Mouse (Mus musculus) liver, embryonic 12.5 days (tissue): ENCODE results near the gene Otos. TPM values are rescaled to one million over a fixed set of nuclear protein-coding genes. Genes with fewer than 3 reads are reported as not detected.

ENCODE experiments used
- ATAC-seq: fragments of 200-750 bp; cut with Nextera tagmentation; 2 replicates; pipeline ENCODE4 v1.8.0; 2017; ENCODE audit warnings: moderate number of reproducible peaks, mild to moderate bottlenecking, moderate library complexity
- H3K27ac ChIP-seq: fragments of 300-500 bp; sonication (generic); 2 replicates; pipeline ENCODE4 v1.5.1; 2016; ENCODE audit warnings: mild to moderate bottlenecking
- H3K27me3 ChIP-seq: fragments of 300-500 bp; sonication (generic); replicated peaks from 2 replicates; pipeline ENCODE4 v1.6.1; 2016; ENCODE audit warnings: mild to moderate bottlenecking, moderate library complexity
- H3K36me3 ChIP-seq: fragments of 300-500 bp; sonication (generic); 2 replicates; pipeline ENCODE4 v1.6.1; 2016; ENCODE audit warnings: mild to moderate bottlenecking, moderate library complexity
- H3K4me1 ChIP-seq: fragments of 300-500 bp; sonication (generic); 2 replicates; pipeline ENCODE4 v1.6.1; 2016
- H3K4me2 ChIP-seq: fragments of 300-500 bp; sonication (generic); 2 replicates; pipeline ENCODE4 v1.6.1; 2016; ENCODE audit warnings: mild to moderate bottlenecking, moderate library complexity
- H3K4me3 ChIP-seq: fragments of 300-500 bp; sonication (generic); 2 replicates; pipeline ENCODE4 v1.5.1; 2016; ENCODE audit warnings: mild to moderate bottlenecking, moderate library complexity
- H3K9ac ChIP-seq: fragments of 300-500 bp; sonication (generic); 2 replicates; pipeline ENCODE4 v1.6.1; 2016; ENCODE audit warnings: mild to moderate bottlenecking, moderate library complexity
- H3K9me3 ChIP-seq: fragments of 300-500 bp; sonication (generic); replicated peaks from 2 replicates; pipeline ENCODE4 v1.6.1; 2016; ENCODE audit warnings: mild to moderate bottlenecking, moderate library complexity
- WGBS: fragments of 180-500 bp; shearing (Covaris S2); methylation state at CpG from one replicate; pipeline ENCODE4 v1.1.7; 2016; ENCODE audit not compliant: insufficient replicate concordance; 5-methylcytosine and 5-hydroxymethylcytosine counted together
- polyA plus RNA-seq: library from polyadenylated mRNA; unstranded; fragments of >200 nt; fragmentation: Nextera tagmentation; extraction: Ambion mirVana; gene quantifications from 2 replicates; pipeline ENCODE4 v1.2.1, GENCODE M21; 2016

The Otos gene
- polyA plus RNA-seq, 1 experiment from 2014 or later: 0.15 TPM

- Histone ChIP-seq H3K4me1 (no peaks in the 10 kb centered on the region), H3K4me2 (no peak overlapping the region), H3K9me3 (no peaks in the 10 kb centered on the region), H3K27me3 (peaks cover 4% of the 10 kb centered on the region; the same call in 1 of the 2 replicates), H3K36me3 (peaks cover 32% of the 10 kb centered on the region), H3K27ac (no peak overlapping the region), H3K4me3 (no peak overlapping the region), H3K9ac (no peak overlapping the region)
- ATAC-seq: no peak
- 71% methylated on average over 8 of the region's 8 CpGs for WGBS
Observed at GRCm38 (mm10) chr1:92633726-92634125, 14.9 kb downstream of the Otos start.

- peaks cover 24% of the 10 kb centered on the region for H3K36me3 ChIP-seq
- no peak overlapping the region for H3K4me3 ChIP-seq
- peaks cover 4% of the 10 kb centered on the region; the same call in 1 of the 2 replicates for H3K27me3 ChIP-seq
- no peak overlapping the region for H3K27ac ChIP-seq
- H3K4me2 ChIP-seq: no peak overlapping the region
- no peak for ATAC-seq
- no peaks in the 10 kb centered on the region for H3K9me3 ChIP-seq
- 47% methylated on average over 6 of the region's 6 CpGs for WGBS
- H3K9ac ChIP-seq: no peak overlapping the region
- no peaks in the 10 kb centered on the region for H3K4me1 ChIP-seq
Observed at GRCm38 (mm10) chr1:92632948-92633347, 15.7 kb downstream of the Otos start.

- WGBS: 69% methylated on average over 5 of the region's 5 CpGs
- Histone ChIP-seq H3K9me3 (no peaks in the 10 kb centered on the region), H3K9ac (no peak overlapping the region), H3K27ac (no peak overlapping the region), H3K4me2 (no peak overlapping the region), H3K4me3 (no peak overlapping the region), H3K27me3 (peaks cover 4% of the 10 kb centered on the region; the same call in 1 of the 2 replicates), H3K36me3 (peaks cover 17% of the 10 kb centered on the region), H3K4me1 (no peaks in the 10 kb centered on the region)
- ATAC-seq: no peak
Observed at GRCm38 (mm10) chr1:92632196-92632595, 16.4 kb downstream of the Otos start.

GRCm38 (mm10) chr1:92628227-92628626 is 20.4 kb downstream of the Otos start:
- Histone ChIP-seq H3K4me3 (no peak overlapping the region), H3K36me3 (no peaks in the 10 kb centered on the region), H3K9ac (no peak overlapping the region), H3K4me1 (no peaks in the 10 kb centered on the region), H3K9me3 (no peaks in the 10 kb centered on the region), H3K4me2 (no peak overlapping the region), H3K27me3 (peaks cover 4% of the 10 kb centered on the region; the same call in 1 of the 2 replicates), H3K27ac (no peak overlapping the region)
- ATAC-seq: no peak
- 48% methylated on average over 4 of the region's 4 CpGs for WGBS

- Histone ChIP-seq H3K27me3 (0 out of 2 replicates have a peak, but pooled peaks cover 6% of the 10 kb centered on the region), H3K9ac (no peak overlapping the region), H3K9me3 (no peaks in the 10 kb centered on the region), H3K4me1 (no peaks in the 10 kb centered on the region), H3K4me3 (no peak overlapping the region), H3K36me3 (no peaks in the 10 kb centered on the region), H3K27ac (no peak overlapping the region), H3K4me2 (no peak overlapping the region)
- no peak for ATAC-seq
- 42% methylated on average over 4 of the region's 4 CpGs for WGBS
Observed at GRCm38 (mm10) chr1:92618360-92618759, 30.3 kb downstream of the Otos start.

- no peak within 1 kb of the TSS for H3K9ac ChIP-seq
- no peak for ATAC-seq
- H3K27me3 ChIP-seq: 0 out of 2 replicates have a peak, but pooled peaks cover 6% of the 10 kb centered on the region
- H3K27ac ChIP-seq: no peak within 1 kb of the TSS
- H3K9me3 ChIP-seq: no peaks in the 10 kb centered on the region
- H3K4me2 ChIP-seq: no peak within 1 kb of the TSS
- H3K4me3 ChIP-seq: no peak within 1 kb of the TSS
- no peaks in the 10 kb centered on the region for H3K4me1 ChIP-seq
- no peaks in the 10 kb centered on the region for H3K36me3 ChIP-seq
- 49% methylated on average over 2 of the region's 2 CpGs for WGBS
Observed at GRCm38 (mm10) chr1:92617488-92617887, 31.2 kb downstream of the Otos start, which contains the start of gene Olfr12. Gene Olfr12 (plus strand): TSS chr1:92617788.

- no peak overlapping the region for H3K4me3 ChIP-seq
- no peak overlapping the region for H3K27ac ChIP-seq
- H3K4me1 ChIP-seq: no peaks in the 10 kb centered on the region
- peaks cover 6% of the 10 kb centered on the region; the same call in 1 of the 2 replicates for H3K27me3 ChIP-seq
- H3K9me3 ChIP-seq: no peaks in the 10 kb centered on the region
- no peaks in the 10 kb centered on the region for H3K36me3 ChIP-seq
- H3K9ac ChIP-seq: no peak overlapping the region
- no peak for ATAC-seq
- WGBS: 50% methylated on average over 1 of the region's 1 CpGs
- no peak overlapping the region for H3K4me2 ChIP-seq
Observed at GRCm38 (mm10) chr1:92616046-92616445, 32.6 kb downstream of the Otos start.

GRCm38 (mm10) chr1:92614516-92614915 is 34.1 kb downstream of the Otos start:
- ATAC-seq: no peak
- 10% methylated on average over 1 of the region's 1 CpGs for WGBS
- Histone ChIP-seq H3K9me3 (no peaks in the 10 kb centered on the region), H3K9ac (no peak overlapping the region), H3K4me1 (no peaks in the 10 kb centered on the region), H3K36me3 (no peaks in the 10 kb centered on the region), H3K4me3 (no peak overlapping the region), H3K4me2 (no peak overlapping the region), H3K27me3 (peaks cover 10% of the 10 kb centered on the region; the same call in 1 of the 2 replicates), H3K27ac (no peak overlapping the region)

GRCm38 (mm10) chr1:92613175-92613574 is 35.5 kb downstream of the Otos start:
- Histone ChIP-seq H3K27me3 (peaks cover 6% of the 10 kb centered on the region; the same call in 1 of the 2 replicates), H3K36me3 (no peaks in the 10 kb centered on the region), H3K9me3 (no peaks in the 10 kb centered on the region), H3K4me2 (no peak overlapping the region), H3K4me1 (no peaks in the 10 kb centered on the region), H3K4me3 (no peak overlapping the region), H3K9ac (no peak overlapping the region), H3K27ac (no peak overlapping the region)
- ATAC-seq: no peak
- 37% methylated on average over 4 of the region's 4 CpGs for WGBS

GRCm38 (mm10) chr1:92611008-92611407 is 37.6 kb downstream of the Otos start:
- no peaks in the 10 kb centered on the region for H3K4me1 ChIP-seq
- no peak overlapping the region for H3K9ac ChIP-seq
- 7% methylated on average over 5 of the region's 5 CpGs for WGBS
- peaks cover 6% of the 10 kb centered on the region; the same call in 1 of the 2 replicates for H3K27me3 ChIP-seq
- H3K36me3 ChIP-seq: no peaks in the 10 kb centered on the region
- H3K4me3 ChIP-seq: no peak overlapping the region
- H3K27ac ChIP-seq: no peak overlapping the region
- no peak for ATAC-seq
- H3K4me2 ChIP-seq: no peak overlapping the region
- H3K9me3 ChIP-seq: no peaks in the 10 kb centered on the region

GRCm38 (mm10) chr1:92607711-92608110 is 40.9 kb downstream of the Otos start:
- no peak for ATAC-seq
- no peak overlapping the region for H3K4me3 ChIP-seq
- no peak overlapping the region for H3K9ac ChIP-seq
- no peak overlapping the region for H3K27ac ChIP-seq
- H3K9me3 ChIP-seq: no peaks in the 10 kb centered on the region
- no peaks in the 10 kb centered on the region for H3K36me3 ChIP-seq
- H3K27me3 ChIP-seq: peaks cover 6% of the 10 kb centered on the region; the same call in 1 of the 2 replicates
- no peaks in the 10 kb centered on the region for H3K4me1 ChIP-seq
- no peak overlapping the region for H3K4me2 ChIP-seq
- WGBS: 51% methylated on average over 4 of the region's 4 CpGs

GRCm38 (mm10) chr1:92605482-92605881 is 43.2 kb downstream of the Otos start, which contains the start of gene Olfr1410:
Gene Olfr1410 (plus strand): TSS chr1:92605782.
- H3K27ac ChIP-seq: no peak within 1 kb of the TSS
- no peaks in the 10 kb centered on the region for H3K4me1 ChIP-seq
- H3K4me3 ChIP-seq: no peak within 1 kb of the TSS
- no peak for ATAC-seq
- no peak within 1 kb of the TSS for H3K9ac ChIP-seq
- H3K27me3 ChIP-seq: peaks cover 4% of the 10 kb centered on the region; the same call in 1 of the 2 replicates
- 56% methylated on average over 1 of the region's 1 CpGs for WGBS
- H3K9me3 ChIP-seq: no peaks in the 10 kb centered on the region
- H3K36me3 ChIP-seq: no peaks in the 10 kb centered on the region
- H3K4me2 ChIP-seq: no peak within 1 kb of the TSS

GRCm38 (mm10) chr1:92596019-92596418 is 52.6 kb downstream of the Otos start:
- Histone ChIP-seq H3K4me3 (no peak overlapping the region), H3K4me2 (no peak overlapping the region), H3K27me3 (no peaks in the 10 kb centered on the region), H3K36me3 (no peaks in the 10 kb centered on the region), H3K4me1 (no peaks in the 10 kb centered on the region), H3K27ac (no peak overlapping the region), H3K9me3 (no peaks in the 10 kb centered on the region), H3K9ac (no peak overlapping the region)
- 67% methylated on average over 3 of the region's 3 CpGs for WGBS
- no peak for ATAC-seq
